Mouse (Mus musculus) frontal cortex, adult (tissue): ENCODE data around the gene Atp6v1f.
A peak's percentile ranks its signal among the peaks of the same experiment; 100 is the strongest.

Experiments used
- ATAC-seq: cut with Nextera tagmentation; 2 replicates; pipeline ENCODE4 v1.9.2; 2017; ENCODE audit warnings: mild to moderate bottlenecking, moderate library complexity, mixed read lengths; ENCODE audit not compliant: low TSS enrichment

Gene Atp6v1f

GRCm38 (mm10) chr6:29467583-29468354 is at the start of gene Atp6v1f:
TSS of gene Atp6v1f (plus strand) at chr6:29467718.
- ATAC-seq: peak; percentile 96

- ATAC-seq: no peak
Observed at GRCm38 (mm10) chr6:29420596-29420995, 46.9 kb upstream of the Atp6v1f start.

- ATAC-seq: no peak
Observed at GRCm38 (mm10) chr6:29425118-29425517, 42.4 kb upstream of the Atp6v1f start.

GRCm38 (mm10) chr6:29426331-29426730 is 41.2 kb upstream of the Atp6v1f start:
- no peak for ATAC-seq

- no peak for ATAC-seq
Observed at GRCm38 (mm10) chr6:29428171-29428570, 39.3 kb upstream of the Atp6v1f start.

- no peak for ATAC-seq
Observed at GRCm38 (mm10) chr6:29430681-29431420, 36.7 kb upstream of the Atp6v1f start.

- ATAC-seq: no peak
Observed at GRCm38 (mm10) chr6:29431473-29431872, 36.0 kb upstream of the Atp6v1f start.

- no peak for ATAC-seq
Observed at GRCm38 (mm10) chr6:29432156-29432555, 35.4 kb upstream of the Atp6v1f start.

- ATAC-seq: no peak
Observed at GRCm38 (mm10) chr6:29432676-29433037, 34.9 kb upstream of the Atp6v1f start.

GRCm38 (mm10) chr6:29433038-29433803 is 34.3 kb upstream of the Atp6v1f start, which contains the start of gene Flnc:
TSS of gene Flnc (plus strand) at chr6:29433256.
- 0 out of 2 replicates have a peak, but pooled peaks have one; percentile 2 for ATAC-seq

GRCm38 (mm10) chr6:29433804-29434795 is 33.4 kb upstream of the Atp6v1f start:
- ATAC-seq: no peak

GRCm38 (mm10) chr6:29434911-29435691 is 32.4 kb upstream of the Atp6v1f start:
- ATAC-seq: no peak

GRCm38 (mm10) chr6:29435940-29436451 is 31.5 kb upstream of the Atp6v1f start:
- no peak for ATAC-seq

- ATAC-seq: no peak
Observed at GRCm38 (mm10) chr6:29436461-29436934, 31.0 kb upstream of the Atp6v1f start.

- ATAC-seq: peak; percentile 38; the same call in 1 of the 2 replicates
Observed at GRCm38 (mm10) chr6:29439251-29439650, 28.3 kb upstream of the Atp6v1f start.

GRCm38 (mm10) chr6:29439789-29440188 is 27.7 kb upstream of the Atp6v1f start:
- no peak for ATAC-seq

- peak; percentile 65 for ATAC-seq
Observed at GRCm38 (mm10) chr6:29444773-29445172, 22.7 kb upstream of the Atp6v1f start.

- ATAC-seq: no peak
Observed at GRCm38 (mm10) chr6:29445354-29445753, 22.2 kb upstream of the Atp6v1f start.

- ATAC-seq: no peak
Observed at GRCm38 (mm10) chr6:29449858-29450257, 17.7 kb upstream of the Atp6v1f start.

GRCm38 (mm10) chr6:29450667-29451066 is 16.9 kb upstream of the Atp6v1f start:
- ATAC-seq: no peak
